Mouse (Mus musculus): ENCODE results near the gene Canx. TPM values are rescaled to one million over a fixed set of nuclear protein-coding genes. Genes with fewer than 3 reads are reported as not detected.

The Canx gene
- polyA plus RNA-seq, 1 experiment from 2014 or later = 342 TPM

DNA sequence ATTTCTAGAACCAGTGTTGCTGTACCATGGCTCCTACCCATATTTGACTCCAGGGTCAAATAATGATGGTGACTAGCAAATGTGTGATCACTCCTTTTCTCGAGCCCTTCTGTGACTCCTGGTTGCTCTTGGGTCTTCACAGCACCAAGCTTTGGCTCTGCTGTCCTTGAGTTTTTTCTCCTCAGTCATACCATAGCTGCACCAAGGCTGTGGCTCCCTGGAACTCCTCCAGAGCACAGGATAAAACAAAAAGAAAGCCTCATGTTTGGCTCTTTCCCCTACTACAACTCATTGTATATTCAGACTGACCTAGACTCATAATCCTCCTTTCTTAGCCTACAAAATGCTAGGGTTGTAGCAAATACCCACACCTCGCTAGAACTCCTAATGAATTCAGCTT is 52.7 kb downstream of the Canx start:
- Histone ChIP-seq H3K4me3 (replicated peaks; ENCODE audit: low read length) (no peak overlapping the region), H3K9ac (ENCODE audit: low read length) (no peak overlapping the region), H3K27me3 (ENCODE audit: control insufficient read depth, insufficient read depth, low read length) (no peaks in the 10 kb centered on the region), H3K9me3 (replicated peaks; ENCODE audit: control insufficient read depth, low read length) (no peaks in the 10 kb centered on the region), H3K27ac (ENCODE audit: low read length) (no peak overlapping the region), H3K4me1 (ENCODE audit: control insufficient read depth, insufficient read depth, low read length) (peaks cover 12% of the 10 kb centered on the region), H3K36me3 (ENCODE audit: control insufficient read depth, insufficient read depth, low read length) (no peaks in the 10 kb centered on the region), H3K4me2 (ENCODE audit: low read depth, low read length) (no peak overlapping the region)
- ATAC-seq (ENCODE audit: insufficient read depth, low FRiP score) = no peak
- 89% methylated on average over 2 of the region's 2 CpGs for WGBS

DNA sequence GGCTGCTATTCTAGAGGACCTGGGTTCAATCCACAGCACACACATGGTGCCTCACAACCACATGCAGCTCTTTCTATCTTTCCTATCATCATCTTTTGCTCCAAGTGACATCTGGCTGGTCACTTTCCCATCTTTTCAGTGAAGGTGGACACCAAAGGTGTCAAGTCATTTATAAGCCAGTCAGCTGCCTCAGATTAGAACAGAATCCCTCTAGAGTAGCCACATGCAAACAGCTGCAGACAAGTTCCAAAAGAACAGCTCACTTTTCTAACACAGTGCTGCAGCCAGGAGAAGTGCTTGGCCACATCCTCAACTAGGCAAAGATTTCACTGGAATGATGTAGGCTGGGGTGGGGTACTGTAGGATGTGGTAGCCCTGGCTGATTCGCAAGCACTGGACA is 55.6 kb downstream of the Canx start:
- no peaks in the 10 kb centered on the region for H3K9me3 ChIP-seq (replicated peaks; ENCODE audit: control insufficient read depth, low read length)
- H3K4me2 ChIP-seq (ENCODE audit: low read depth, low read length) = no peak overlapping the region
- no peak overlapping the region for H3K4me3 ChIP-seq (replicated peaks; ENCODE audit: low read length)
- WGBS = 93% methylated on average over 1 of the region's 1 CpGs
- H3K4me1 ChIP-seq (ENCODE audit: control insufficient read depth, insufficient read depth, low read length) = no peaks in the 10 kb centered on the region
- no peak overlapping the region for H3K9ac ChIP-seq (ENCODE audit: low read length)
- ATAC-seq (ENCODE audit: insufficient read depth, low FRiP score) = no peak
- no peak overlapping the region for H3K27ac ChIP-seq (ENCODE audit: low read length)
- H3K27me3 ChIP-seq (ENCODE audit: control insufficient read depth, insufficient read depth, low read length) = no peaks in the 10 kb centered on the region
- 0 out of 2 replicates have a peak, but pooled peaks cover 12% of the 10 kb centered on the region for H3K36me3 ChIP-seq (ENCODE audit: control insufficient read depth, insufficient read depth, low read length)

DNA sequence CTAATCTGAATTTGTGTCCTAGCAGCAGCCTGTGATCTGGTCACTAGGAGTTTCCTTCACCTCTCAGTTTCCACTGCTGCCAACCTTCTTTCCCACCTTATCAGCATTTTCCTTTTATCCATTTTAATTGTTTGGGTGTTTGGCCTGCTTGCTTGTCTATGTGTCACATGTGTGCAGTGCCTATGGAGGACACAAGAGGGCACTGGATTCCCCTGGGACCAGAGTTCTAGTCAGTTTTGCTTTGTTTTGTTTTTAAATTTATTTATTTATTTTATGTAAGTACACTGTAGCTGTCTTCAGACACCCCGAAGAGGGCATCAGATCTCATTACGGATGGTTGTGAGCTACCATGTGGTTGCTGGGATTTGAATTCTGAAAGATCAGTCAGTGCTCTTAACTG is 56.3 kb downstream of the Canx start:
- H3K9ac ChIP-seq (ENCODE audit: low read length) = no peak overlapping the region
- H3K4me2 ChIP-seq (ENCODE audit: low read depth, low read length) = no peak overlapping the region
- H3K4me3 ChIP-seq (replicated peaks; ENCODE audit: low read length) = no peak overlapping the region
- H3K36me3 ChIP-seq (ENCODE audit: control insufficient read depth, insufficient read depth, low read length) = peaks cover 18% of the 10 kb centered on the region; the same call in 1 of the 2 replicates
- no peak for ATAC-seq (ENCODE audit: insufficient read depth, low FRiP score)
- no peaks in the 10 kb centered on the region for H3K9me3 ChIP-seq (replicated peaks; ENCODE audit: control insufficient read depth, low read length)
- no peaks in the 10 kb centered on the region for H3K27me3 ChIP-seq (ENCODE audit: control insufficient read depth, insufficient read depth, low read length)
- 75% methylated on average over 2 of the region's 2 CpGs for WGBS
- H3K4me1 ChIP-seq (ENCODE audit: control insufficient read depth, insufficient read depth, low read length) = no peaks in the 10 kb centered on the region
- no peak overlapping the region for H3K27ac ChIP-seq (ENCODE audit: low read length)

DNA sequence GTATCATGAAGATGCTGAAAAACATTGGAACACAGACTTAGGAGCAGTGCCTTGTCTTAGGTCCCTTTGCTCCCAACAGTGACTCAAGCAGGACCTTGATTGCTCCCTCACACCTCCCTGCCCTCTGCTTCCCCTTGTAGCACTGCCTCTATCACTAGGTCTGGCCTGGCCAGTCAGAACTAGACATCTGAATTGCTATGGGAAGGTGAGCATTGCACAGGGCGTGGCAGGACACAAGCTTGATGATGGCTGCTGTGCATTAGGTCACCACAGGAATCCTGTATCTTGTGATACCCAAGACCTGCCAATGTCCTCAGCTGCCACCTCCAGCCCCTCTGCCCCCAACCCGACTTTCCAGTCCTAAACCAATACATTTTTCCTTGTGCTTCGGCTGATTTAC is 58.5 kb downstream of the Canx start:
- ATAC-seq (ENCODE audit: insufficient read depth, low FRiP score) = no peak
- Histone ChIP-seq H3K4me3 (replicated peaks; ENCODE audit: low read length) (no peak overlapping the region), H3K4me2 (ENCODE audit: low read depth, low read length) (no peak overlapping the region), H3K9ac (ENCODE audit: low read length) (no peak overlapping the region), H3K4me1 (ENCODE audit: control insufficient read depth, insufficient read depth, low read length) (no peaks in the 10 kb centered on the region), H3K36me3 (ENCODE audit: control insufficient read depth, insufficient read depth, low read length) (peaks cover 31% of the 10 kb centered on the region), H3K27ac (ENCODE audit: low read length) (no peak overlapping the region), H3K9me3 (replicated peaks; ENCODE audit: control insufficient read depth, low read length) (no peaks in the 10 kb centered on the region), H3K27me3 (ENCODE audit: control insufficient read depth, insufficient read depth, low read length) (no peaks in the 10 kb centered on the region)
- 91% methylated on average over 3 of the region's 3 CpGs for WGBS

DNA sequence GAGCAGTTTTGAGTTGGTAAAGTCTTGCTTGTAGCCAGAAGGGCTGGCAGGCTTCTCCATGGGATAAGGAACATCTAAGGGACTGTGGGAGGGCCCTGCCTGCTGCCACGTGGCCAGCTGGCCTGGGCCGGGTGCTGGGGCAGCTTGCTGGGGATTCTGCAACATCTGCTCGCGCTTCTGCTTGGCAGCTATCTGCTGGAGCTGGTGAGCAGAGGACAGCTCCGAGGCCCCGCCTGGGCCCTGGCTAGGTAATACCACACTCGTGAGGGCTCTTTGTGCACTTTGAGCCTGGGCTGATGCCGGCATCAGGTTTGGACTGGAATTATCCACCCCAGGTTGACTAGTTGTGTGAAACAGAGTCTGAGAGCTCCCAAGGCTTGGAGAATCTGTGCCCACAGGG is 59.5 kb downstream of the Canx start:
- no peak overlapping the region for H3K9ac ChIP-seq (ENCODE audit: low read length)
- no peaks in the 10 kb centered on the region for H3K9me3 ChIP-seq (replicated peaks; ENCODE audit: control insufficient read depth, low read length)
- no peak for ATAC-seq (ENCODE audit: insufficient read depth, low FRiP score)
- H3K4me3 ChIP-seq (replicated peaks; ENCODE audit: low read length) = no peak overlapping the region
- H3K4me1 ChIP-seq (ENCODE audit: control insufficient read depth, insufficient read depth, low read length) = no peaks in the 10 kb centered on the region
- H3K27me3 ChIP-seq (ENCODE audit: control insufficient read depth, insufficient read depth, low read length) = no peaks in the 10 kb centered on the region
- WGBS = 78% methylated on average over 8 of the region's 8 CpGs
- no peak overlapping the region for H3K27ac ChIP-seq (ENCODE audit: low read length)
- peaks cover 37% of the 10 kb centered on the region for H3K36me3 ChIP-seq (ENCODE audit: control insufficient read depth, insufficient read depth, low read length)
- no peak overlapping the region for H3K4me2 ChIP-seq (ENCODE audit: low read depth, low read length)

DNA sequence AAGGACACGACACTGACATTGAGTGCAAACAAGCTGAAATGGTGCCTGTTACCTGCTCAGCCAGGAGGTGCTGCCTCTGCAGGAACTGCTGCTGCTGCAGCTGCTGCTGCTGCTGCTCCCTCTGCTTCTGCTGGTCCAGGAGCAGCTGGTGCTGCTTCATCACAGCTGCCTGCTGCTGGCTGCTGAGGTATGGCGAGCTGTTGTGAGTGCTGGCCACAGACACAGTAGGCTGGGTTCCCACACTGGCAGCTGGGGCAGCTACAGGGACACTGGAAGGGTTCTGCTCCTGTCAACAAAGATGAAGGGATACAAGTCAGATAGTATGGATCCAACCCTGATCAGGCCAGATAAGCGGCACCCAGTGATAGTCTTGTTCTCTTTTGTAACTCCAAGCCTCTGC is 62.3 kb downstream of the Canx start:
- Histone ChIP-seq H3K27ac (ENCODE audit: low read length) (no peak overlapping the region), H3K9ac (ENCODE audit: low read length) (no peak overlapping the region), H3K36me3 (ENCODE audit: control insufficient read depth, insufficient read depth, low read length) (peaks cover 49% of the 10 kb centered on the region), H3K9me3 (replicated peaks; ENCODE audit: control insufficient read depth, low read length) (no peaks in the 10 kb centered on the region), H3K27me3 (ENCODE audit: control insufficient read depth, insufficient read depth, low read length) (no peaks in the 10 kb centered on the region), H3K4me1 (ENCODE audit: control insufficient read depth, insufficient read depth, low read length) (no peaks in the 10 kb centered on the region), H3K4me3 (replicated peaks; ENCODE audit: low read length) (no peak overlapping the region), H3K4me2 (ENCODE audit: low read depth, low read length) (no peak overlapping the region)
- 90% methylated on average over 3 of the region's 3 CpGs for WGBS
- no peak for ATAC-seq (ENCODE audit: insufficient read depth, low FRiP score)

DNA sequence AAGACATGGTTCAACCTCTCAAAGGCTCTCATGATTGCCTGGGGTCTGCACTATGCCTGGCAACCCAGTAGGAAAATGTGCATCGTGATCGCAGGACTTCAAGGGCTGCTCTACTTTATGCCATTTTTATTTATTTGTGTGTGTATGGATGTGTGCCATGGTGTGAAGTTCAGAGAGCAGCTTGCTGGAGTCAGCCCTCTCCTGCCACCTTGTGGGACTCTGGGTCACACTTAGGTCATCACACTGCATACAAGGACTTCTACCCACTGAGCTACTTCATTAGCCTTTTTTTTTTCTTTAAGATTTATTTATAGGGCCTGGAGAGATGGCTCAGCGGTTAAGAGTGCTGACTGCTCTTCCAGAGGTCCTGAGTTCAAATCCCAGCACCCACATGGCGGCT is 63.5 kb downstream of the Canx start:
- Histone ChIP-seq H3K4me1 (ENCODE audit: control insufficient read depth, insufficient read depth, low read length) (no peaks in the 10 kb centered on the region), H3K4me2 (ENCODE audit: low read depth, low read length) (no peak overlapping the region), H3K27me3 (ENCODE audit: control insufficient read depth, insufficient read depth, low read length) (no peaks in the 10 kb centered on the region), H3K4me3 (replicated peaks; ENCODE audit: low read length) (no peak overlapping the region), H3K9me3 (replicated peaks; ENCODE audit: control insufficient read depth, low read length) (no peaks in the 10 kb centered on the region), H3K36me3 (ENCODE audit: control insufficient read depth, insufficient read depth, low read length) (peaks cover 53% of the 10 kb centered on the region), H3K27ac (ENCODE audit: low read length) (no peak overlapping the region), H3K9ac (ENCODE audit: low read length) (no peak overlapping the region)
- ATAC-seq (ENCODE audit: insufficient read depth, low FRiP score) = no peak
- 90% methylated on average over 4 of the region's 4 CpGs for WGBS

DNA sequence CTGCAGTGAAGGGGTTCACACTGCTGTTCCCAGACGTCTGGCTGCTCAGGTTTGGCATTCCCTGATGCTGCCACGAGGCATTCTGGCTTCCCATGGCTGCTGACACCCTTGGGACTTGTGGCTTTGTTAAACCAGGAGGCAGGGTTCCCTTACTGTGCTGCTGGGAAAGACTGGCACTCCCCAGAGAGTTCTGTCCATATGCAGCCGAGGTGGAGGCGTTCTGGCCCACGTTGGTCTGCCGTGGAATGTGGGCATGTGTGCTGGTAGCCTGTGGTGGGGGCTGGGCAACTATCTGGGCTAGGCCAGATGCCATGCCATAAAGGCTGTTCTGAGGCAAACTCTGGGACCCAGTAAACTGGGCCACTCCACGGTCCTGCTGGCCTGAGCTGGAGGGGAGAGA is 67.2 kb downstream of the Canx start:
- H3K4me3 ChIP-seq (replicated peaks; ENCODE audit: low read length) = no peak overlapping the region
- no peaks in the 10 kb centered on the region for H3K27me3 ChIP-seq (ENCODE audit: control insufficient read depth, insufficient read depth, low read length)
- ATAC-seq (ENCODE audit: insufficient read depth, low FRiP score) = no peak
- H3K27ac ChIP-seq (ENCODE audit: low read length) = no peak overlapping the region
- 84% methylated on average over 7 of the region's 7 CpGs for WGBS
- no peak overlapping the region for H3K4me2 ChIP-seq (ENCODE audit: low read depth, low read length)
- no peaks in the 10 kb centered on the region for H3K4me1 ChIP-seq (ENCODE audit: control insufficient read depth, insufficient read depth, low read length)
- no peaks in the 10 kb centered on the region for H3K9me3 ChIP-seq (replicated peaks; ENCODE audit: control insufficient read depth, low read length)
- H3K36me3 ChIP-seq (ENCODE audit: control insufficient read depth, insufficient read depth, low read length) = peaks cover 33% of the 10 kb centered on the region
- no peak overlapping the region for H3K9ac ChIP-seq (ENCODE audit: low read length)

DNA sequence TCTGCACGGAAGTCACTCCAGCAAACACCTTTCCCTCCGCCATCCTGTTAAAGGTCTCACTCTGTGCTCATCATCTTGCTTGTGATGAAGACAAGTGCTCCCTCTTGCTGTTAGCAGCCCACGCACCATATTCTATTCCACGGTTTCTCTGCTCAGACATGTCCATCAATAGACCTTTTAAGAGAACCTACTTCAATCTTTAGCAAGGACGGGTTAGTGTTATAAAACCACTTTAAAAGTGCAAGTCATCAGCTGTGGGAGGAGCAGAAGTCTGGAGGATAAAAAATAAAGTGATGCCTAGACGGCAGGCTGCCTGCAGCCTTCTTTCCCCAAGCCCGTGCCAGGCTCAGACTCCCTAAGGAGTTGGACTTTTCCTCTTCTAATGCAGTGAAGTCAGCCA is 68.9 kb downstream of the Canx start:
- no peak overlapping the region for H3K4me3 ChIP-seq (replicated peaks; ENCODE audit: low read length)
- no peak overlapping the region for H3K4me2 ChIP-seq (ENCODE audit: low read depth, low read length)
- H3K9ac ChIP-seq (ENCODE audit: low read length) = no peak overlapping the region
- H3K27me3 ChIP-seq (ENCODE audit: control insufficient read depth, insufficient read depth, low read length) = no peaks in the 10 kb centered on the region
- peaks cover 9% of the 10 kb centered on the region for H3K4me1 ChIP-seq (ENCODE audit: control insufficient read depth, insufficient read depth, low read length)
- no peak overlapping the region for H3K27ac ChIP-seq (ENCODE audit: low read length)
- ATAC-seq (ENCODE audit: insufficient read depth, low FRiP score) = no peak
- H3K36me3 ChIP-seq (ENCODE audit: control insufficient read depth, insufficient read depth, low read length) = peaks cover 18% of the 10 kb centered on the region
- H3K9me3 ChIP-seq (replicated peaks; ENCODE audit: control insufficient read depth, low read length) = no peaks in the 10 kb centered on the region
- 84% methylated on average over 7 of the region's 7 CpGs for WGBS

DNA sequence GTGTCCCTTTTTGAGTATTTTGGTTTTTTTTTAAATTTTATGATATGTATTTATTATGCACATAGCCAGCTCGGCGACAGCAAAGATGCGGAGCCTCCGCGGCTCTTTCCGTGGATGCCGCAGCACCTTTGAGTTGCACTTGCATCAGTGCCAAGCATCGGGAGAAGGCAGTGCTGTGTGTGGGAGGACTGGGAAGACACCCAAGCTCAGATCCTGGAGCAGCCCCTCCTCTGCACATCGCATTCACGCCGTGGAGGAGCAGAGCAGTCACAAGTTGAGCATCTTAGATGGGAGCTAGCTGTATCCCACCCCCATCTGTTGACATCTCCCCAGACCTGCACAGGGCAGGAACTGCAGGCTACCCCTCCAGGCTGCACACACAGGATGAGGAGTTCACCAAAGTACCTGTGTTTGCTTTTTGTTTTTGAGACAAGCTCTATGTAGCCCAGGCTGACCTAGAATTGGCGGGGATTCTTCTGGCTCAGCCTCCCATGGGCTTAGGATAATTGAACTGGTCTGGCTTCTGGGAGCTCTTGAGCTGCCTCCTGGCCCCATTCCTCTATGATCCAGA is 71.4 kb downstream of the Canx start:
- peaks cover 9% of the 10 kb centered on the region for H3K4me1 ChIP-seq (ENCODE audit: control insufficient read depth, insufficient read depth, low read length)
- H3K27me3 ChIP-seq (ENCODE audit: control insufficient read depth, insufficient read depth, low read length) = no peaks in the 10 kb centered on the region
- ATAC-seq (ENCODE audit: insufficient read depth, low FRiP score) = no peak
- 74% methylated on average over 12 of the region's 12 CpGs for WGBS
- peaks cover 11% of the 10 kb centered on the region; the same call in 1 of the 2 replicates for H3K36me3 ChIP-seq (ENCODE audit: control insufficient read depth, insufficient read depth, low read length)
- H3K4me3 ChIP-seq (replicated peaks; ENCODE audit: low read length) = no peak overlapping the region
- H3K9me3 ChIP-seq (replicated peaks; ENCODE audit: control insufficient read depth, low read length) = no peaks in the 10 kb centered on the region
- no peak overlapping the region for H3K9ac ChIP-seq (ENCODE audit: low read length)
- H3K27ac ChIP-seq (ENCODE audit: low read length) = no peak overlapping the region
- no peak overlapping the region for H3K4me2 ChIP-seq (ENCODE audit: low read depth, low read length)
